Mouse (Mus musculus): Measurements from ENCODE around the gene Spata18.

Spata18 gene

GRCm38 (mm10) chr5:73651061-73651854 is at the start of gene Spata18:
Gene Spata18, plus strand, starts transcription at chr5:73651379.
- DNase-seq (ENCODE audit: extremely low read depth, low read depth, low spot score) = no peak

GRCm38 (mm10) chr5:73602865-73603264 is 48.3 kb upstream of the Spata18 start:
- no peak for DNase-seq (ENCODE audit: extremely low read depth, low read depth, low spot score)

- DNase-seq (ENCODE audit: extremely low read depth, low read depth, low spot score) = no peak
These were observed 46.6 kb upstream of the Spata18 start for GRCm38 (mm10) chr5:73604542-73604941.

GRCm38 (mm10) chr5:73604964-73605363 is 46.2 kb upstream of the Spata18 start:
- DNase-seq (ENCODE audit: extremely low read depth, low read depth, low spot score) = no peak

- DNase-seq (ENCODE audit: extremely low read depth, low read depth, low spot score) = no peak
These were observed 40.1 kb upstream of the Spata18 start for GRCm38 (mm10) chr5:73611071-73611470.

- DNase-seq (ENCODE audit: extremely low read depth, low read depth, low spot score) = no peak
These were observed 37.9 kb upstream of the Spata18 start for GRCm38 (mm10) chr5:73613296-73613695.

GRCm38 (mm10) chr5:73615211-73615610 is 36.0 kb upstream of the Spata18 start:
- no peak for DNase-seq (ENCODE audit: extremely low read depth, low read depth, low spot score)

GRCm38 (mm10) chr5:73618969-73619368 is 32.2 kb upstream of the Spata18 start:
- DNase-seq (ENCODE audit: extremely low read depth, low read depth, low spot score) = no peak

- DNase-seq (ENCODE audit: extremely low read depth, low read depth, low spot score) = no peak
These were observed 25.7 kb upstream of the Spata18 start for GRCm38 (mm10) chr5:73625505-73625904.

- no peak for DNase-seq (ENCODE audit: extremely low read depth, low read depth, low spot score)
These were observed 24.3 kb upstream of the Spata18 start for GRCm38 (mm10) chr5:73626842-73627241.

GRCm38 (mm10) chr5:73627559-73627958 is 23.6 kb upstream of the Spata18 start:
- no peak for DNase-seq (ENCODE audit: extremely low read depth, low read depth, low spot score)

- DNase-seq (ENCODE audit: extremely low read depth, low read depth, low spot score) = no peak
These were observed 23.2 kb upstream of the Spata18 start for GRCm38 (mm10) chr5:73627991-73628390.

GRCm38 (mm10) chr5:73630141-73630540 is 21.0 kb upstream of the Spata18 start:
- DNase-seq (ENCODE audit: extremely low read depth, low read depth, low spot score) = no peak

GRCm38 (mm10) chr5:73631001-73631558 is 20.1 kb upstream of the Spata18 start:
- no peak for DNase-seq (ENCODE audit: extremely low read depth, low read depth, low spot score)

- DNase-seq (ENCODE audit: extremely low read depth, low read depth, low spot score) = no peak
These were observed 18.9 kb upstream of the Spata18 start, which contains the start of gene Lrrc66 for GRCm38 (mm10) chr5:73632291-73632690. Gene Lrrc66, minus strand, starts transcription at chr5:73632526.

GRCm38 (mm10) chr5:73633141-73633540 is 18.0 kb upstream of the Spata18 start:
- no peak for DNase-seq (ENCODE audit: extremely low read depth, low read depth, low spot score)

GRCm38 (mm10) chr5:73637337-73638107 is 13.7 kb upstream of the Spata18 start:
- no peak for DNase-seq (ENCODE audit: extremely low read depth, low read depth, low spot score)

- DNase-seq (ENCODE audit: extremely low read depth, low read depth, low spot score) = no peak
These were observed 10.1 kb upstream of the Spata18 start for GRCm38 (mm10) chr5:73641058-73641457.

GRCm38 (mm10) chr5:73642091-73642490 is 9.1 kb upstream of the Spata18 start:
- no peak for DNase-seq (ENCODE audit: extremely low read depth, low read depth, low spot score)

- no peak for DNase-seq (ENCODE audit: extremely low read depth, low read depth, low spot score)
These were observed 3.8 kb upstream of the Spata18 start, which contains the start of gene Sgcb for GRCm38 (mm10) chr5:73647261-73647900. Gene Sgcb, minus strand, starts transcription at chr5:73647790.

- DNase-seq (ENCODE audit: extremely low read depth, low read depth, low spot score) = no peak
These were observed 714 bp upstream of the Spata18 start for GRCm38 (mm10) chr5:73650365-73650964.

Measured in fat pad, adult 2 months (tissue).